Mouse (Mus musculus) liver, embryonic 14.5 days (tissue): ENCODE measurements around the gene Cog1.

Experiments used
- CTCF ChIP-seq: IDR thresholded peaks from 2 replicates; pipeline ENCODE4 v1.5.1; 2016; ENCODE audit warnings: antibody characterized with exemption, low read depth, control low read depth
- EP300 ChIP-seq: IDR thresholded peaks from 2 replicates; pipeline ENCODE4 v1.6.1; 2016; ENCODE audit warnings: antibody characterized with exemption, low read depth

DNA sequence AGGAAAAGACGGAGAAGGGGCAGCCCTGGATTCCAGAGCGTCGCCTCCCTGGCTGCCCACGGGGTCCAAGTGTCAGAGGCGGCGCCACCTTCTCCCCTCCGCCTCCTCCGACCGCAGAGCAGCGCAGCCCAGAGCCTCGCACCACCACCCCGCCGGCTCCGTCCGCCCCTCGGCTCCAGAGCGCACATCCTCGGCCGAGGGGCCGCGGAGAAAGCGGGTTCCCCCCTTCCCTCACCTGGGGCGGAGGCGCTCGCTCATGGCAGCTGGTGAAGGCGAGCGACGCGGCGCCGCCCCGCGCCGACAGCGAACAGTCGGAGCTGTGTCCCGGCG is 34.6 kb downstream of the Cog1 start:
- TF ChIP-seq CTCF, result no peak
- TF ChIP-seq EP300, result no peak
